Comparison of ENCODE assay signal across 20 mouse cellular contexts in genomic region chrX:99185081-99185596, GRCm38 (mm10). TPM values are rescaled to one million over a fixed set of nuclear protein-coding genes. Genes with fewer than 3 reads are reported as not detected.
A peak's percentile ranks its signal among the peaks of the same experiment; 100 is the strongest.
DNase-seq lines count a peak whose midpoint lies in the region; ATAC-seq and TF ChIP-seq lines count a peak whose summit lies in the region.
"Had no signal": no experiment of that assay in that cellular context is flagged by ENCODE, and none has a peak within 500 bp of the region (broad histone marks: within the 10 kb centered on the region; RNA-seq: fewer than 3 reads in every experiment).

No protein-coding gene starts in this region.

- no peak overlapping the region for H3K4me3 ChIP-seq in hindbrain, embryonic 11.5 days (ENCODE audit: low read depth, low read length)
- no peak overlapping the region for H3K4me3 ChIP-seq in hindbrain, postnatal 0 days (ENCODE audit: low read length)
- no peak overlapping the region for H3K4me3 ChIP-seq in neural tube, embryonic 13.5 days
- no peak overlapping the region for H3K4me3 ChIP-seq in neural tube, embryonic 15.5 days (replicated peaks)
- H3K4me3 ChIP-seq in forebrain, postnatal 0 days (ENCODE audit: low read depth, low read length): no peak overlapping the region
- H3K4me3 ChIP-seq in intestine, embryonic 16.5 days (ENCODE audit: low read length): no peak overlapping the region
- H3K4me3 ChIP-seq: embryonic facial prominence, embryonic 12.5 days; kidney, embryonic 15.5 days; liver, embryonic 13.5 days; myocyte; stomach, embryonic 15.5 days had no signal

- H3K4me1 ChIP-seq in hindbrain, embryonic 11.5 days (replicated peaks; ENCODE audit: control insufficient read depth, insufficient read depth, low read length): 0 out of 2 replicates have a peak, but pooled peaks cover 2% of the 10 kb centered on the region
- H3K4me1 ChIP-seq in hindbrain, postnatal 0 days (ENCODE audit: insufficient read depth, low read length): no peaks in the 10 kb centered on the region
- H3K4me1 ChIP-seq in neural tube, embryonic 13.5 days (replicated peaks): no peaks in the 10 kb centered on the region
- H3K4me1 ChIP-seq in neural tube, embryonic 15.5 days: no peaks in the 10 kb centered on the region
- no peaks in the 10 kb centered on the region for H3K4me1 ChIP-seq in forebrain, postnatal 0 days (ENCODE audit: insufficient read depth)
- H3K4me1 ChIP-seq in intestine, embryonic 16.5 days (ENCODE audit: control insufficient read depth, insufficient read depth, low read length): no peaks in the 10 kb centered on the region
- H3K4me1 ChIP-seq: embryonic facial prominence, embryonic 12.5 days; liver, embryonic 13.5 days; stomach, embryonic 15.5 days had no signal

- no peak overlapping the region for H3K4me2 ChIP-seq in hindbrain, embryonic 11.5 days (replicated peaks; ENCODE audit: low read depth, low read length)
- no peak overlapping the region for H3K4me2 ChIP-seq in hindbrain, postnatal 0 days (ENCODE audit: low read depth, low read length)
- no peak overlapping the region for H3K4me2 ChIP-seq in neural tube, embryonic 13.5 days
- no peak overlapping the region for H3K4me2 ChIP-seq in neural tube, embryonic 15.5 days
- H3K4me2 ChIP-seq in forebrain, postnatal 0 days (ENCODE audit: low read depth): no peak overlapping the region
- no peak overlapping the region for H3K4me2 ChIP-seq in intestine, embryonic 16.5 days (ENCODE audit: low read depth, low read length)
- H3K4me2 ChIP-seq: embryonic facial prominence, embryonic 12.5 days; heart, embryonic 11.5 days; kidney, embryonic 15.5 days; liver, embryonic 13.5 days; stomach, embryonic 15.5 days had no signal

- no peaks in the 10 kb centered on the region for H3K36me3 ChIP-seq in hindbrain, embryonic 11.5 days (ENCODE audit: control insufficient read depth, insufficient read depth, low read length)
- no peaks in the 10 kb centered on the region for H3K36me3 ChIP-seq in hindbrain, postnatal 0 days (ENCODE audit: insufficient read depth, low read length)
- H3K36me3 ChIP-seq in neural tube, embryonic 13.5 days: no peaks in the 10 kb centered on the region
- no peaks in the 10 kb centered on the region for H3K36me3 ChIP-seq in neural tube, embryonic 15.5 days
- H3K36me3 ChIP-seq in forebrain, postnatal 0 days (ENCODE audit: insufficient read depth): no peaks in the 10 kb centered on the region
- H3K36me3 ChIP-seq in intestine, embryonic 16.5 days (ENCODE audit: control insufficient read depth, insufficient read depth, low read length): no peaks in the 10 kb centered on the region
- H3K36me3 ChIP-seq: embryonic facial prominence, embryonic 12.5 days; kidney, embryonic 15.5 days; liver, embryonic 13.5 days; stomach, embryonic 15.5 days had no signal

- WGBS in hindbrain, embryonic 11.5 days: 44% methylated on average over 9 of the region's 9 CpGs
- 66% methylated on average over 9 of the region's 9 CpGs for WGBS in hindbrain, postnatal 0 days
- 54% methylated on average over 7 of the region's 9 CpGs for WGBS in neural tube, embryonic 13.5 days
- WGBS in neural tube, embryonic 15.5 days: 35% methylated on average over 9 of the region's 9 CpGs
- 36% methylated on average over 8 of the region's 9 CpGs for WGBS in forebrain, postnatal 0 days
- 67% methylated on average over 8 of the region's 9 CpGs for WGBS in intestine, embryonic 16.5 days

- H3K27ac ChIP-seq in hindbrain, embryonic 11.5 days (ENCODE audit: low read depth, low read length): no peak overlapping the region
- H3K27ac ChIP-seq in hindbrain, postnatal 0 days: no peak overlapping the region
- H3K27ac ChIP-seq in neural tube, embryonic 13.5 days (replicated peaks): no peak overlapping the region
- H3K27ac ChIP-seq in neural tube, embryonic 15.5 days (replicated peaks): no peak overlapping the region
- H3K27ac ChIP-seq in forebrain, postnatal 0 days (ENCODE audit: low read depth, low read length): no peak overlapping the region
- H3K27ac ChIP-seq in intestine, embryonic 16.5 days (ENCODE audit: low read length): no peak overlapping the region
- H3K27ac ChIP-seq: embryonic facial prominence, embryonic 12.5 days; kidney, embryonic 15.5 days; liver, embryonic 13.5 days; macrophage; stomach, embryonic 15.5 days had no signal

- no peak overlapping the region for H3K9ac ChIP-seq in hindbrain, embryonic 11.5 days (ENCODE audit: low read depth, low read length)
- H3K9ac ChIP-seq in hindbrain, postnatal 0 days (replicated peaks; ENCODE audit: low read length): no peak overlapping the region
- no peak overlapping the region for H3K9ac ChIP-seq in neural tube, embryonic 13.5 days
- H3K9ac ChIP-seq in neural tube, embryonic 15.5 days (replicated peaks): no peak overlapping the region
- H3K9ac ChIP-seq in forebrain, postnatal 0 days: no peak overlapping the region
- H3K9ac ChIP-seq in intestine, embryonic 16.5 days (ENCODE audit: low read depth, low read length): no peak overlapping the region
- H3K9ac ChIP-seq: embryonic facial prominence, embryonic 12.5 days; kidney, embryonic 15.5 days; liver, embryonic 13.5 days; stomach, embryonic 15.5 days had no signal

- no peaks in the 10 kb centered on the region for H3K9me3 ChIP-seq in hindbrain, embryonic 11.5 days (ENCODE audit: control insufficient read depth, low read length)
- H3K9me3 ChIP-seq in hindbrain, postnatal 0 days (ENCODE audit: low read length): no peaks in the 10 kb centered on the region
- no peaks in the 10 kb centered on the region for H3K9me3 ChIP-seq in neural tube, embryonic 13.5 days
- H3K9me3 ChIP-seq in neural tube, embryonic 15.5 days (replicated peaks): no peaks in the 10 kb centered on the region
- no peaks in the 10 kb centered on the region for H3K9me3 ChIP-seq in forebrain, postnatal 0 days (ENCODE audit: low read length)
- H3K9me3 ChIP-seq in intestine, embryonic 16.5 days (ENCODE audit: control insufficient read depth, low read length): no peaks in the 10 kb centered on the region
- H3K9me3 ChIP-seq: embryonic facial prominence, embryonic 12.5 days; kidney, embryonic 15.5 days; liver, embryonic 13.5 days; stomach, embryonic 15.5 days had no signal

- peaks cover 14% of the 10 kb centered on the region; the same call in 1 of the 2 replicates for H3K27me3 ChIP-seq in hindbrain, embryonic 11.5 days (ENCODE audit: control insufficient read depth, insufficient read depth, low read length)
- H3K27me3 ChIP-seq in hindbrain, postnatal 0 days (ENCODE audit: insufficient read depth, low read length): no peaks in the 10 kb centered on the region
- H3K27me3 ChIP-seq in neural tube, embryonic 13.5 days: peaks cover 66% of the 10 kb centered on the region
- H3K27me3 ChIP-seq in neural tube, embryonic 15.5 days (replicated peaks): peaks cover 19% of the 10 kb centered on the region; the same call in 1 of the 2 replicates
- no peaks in the 10 kb centered on the region for H3K27me3 ChIP-seq in forebrain, postnatal 0 days (ENCODE audit: insufficient read depth, low read length)
- H3K27me3 ChIP-seq in intestine, embryonic 16.5 days (replicated peaks; ENCODE audit: control insufficient read depth, insufficient read depth, low read length): peaks cover 10% of the 10 kb centered on the region

- DNase-seq in hindbrain, embryonic 11.5 days (ENCODE audit: low spot score): no peak
- DNase-seq in hindbrain, postnatal 0 days (ENCODE audit: low spot score): no peak
- DNase-seq in forebrain, postnatal 0 days: peak; percentile 6
- DNase-seq in urinary bladder, postnatal 25 days (ENCODE audit: low spot score): peak; percentile 11
- no peak for DNase-seq in layer of hippocampus, adult 11-12 months (ENCODE audit: low spot score)
- DNase-seq: adrenal gland, adult 2 months; cerebellum, postnatal 14 days; gastrocnemius, postnatal 25 days; heart, postnatal 4 days; liver, embryonic 13.5 days; thymus, postnatal 14 days had no signal

- ATAC-seq in hindbrain, embryonic 11.5 days (ENCODE audit: low FRiP score): peak; percentile 66
- no peak for ATAC-seq in hindbrain, postnatal 0 days
- peak; percentile 50; the same call in 1 of the 2 replicates for ATAC-seq in neural tube, embryonic 13.5 days (ENCODE audit: low read depth)
- no peak for ATAC-seq in neural tube, embryonic 15.5 days (ENCODE audit: low FRiP score)
- ATAC-seq in forebrain, postnatal 0 days: peak; percentile 73
- ATAC-seq in intestine, embryonic 16.5 days: no peak

- no peak for TF ChIP-seq CTCF in hindbrain, postnatal 0 days (IDR thresholded peaks at IDR 0.05; ENCODE audit: low read depth)
- no peak for TF ChIP-seq CTCF in forebrain, postnatal 0 days (IDR thresholded peaks at IDR 0.05; ENCODE audit: low read depth)

RNA-seq across cellular contexts. Expression of gene Efnb1, which starts 49.2 kb away (rescaled TPM):
- 35.5 and 37.8 TPM in 2 replicates for polyA plus RNA-seq in hindbrain, embryonic 11.5 days (2014; fragmentation: Nextera tagmentation; extraction: Ambion mirVana)
- total RNA-seq in hindbrain, postnatal 0 days (2014; rRNA removed): 29.4 and 30.1 TPM in 2 replicates
- polyA plus RNA-seq in hindbrain, postnatal 0 days (2015; fragmentation: Nextera tagmentation; extraction: Ambion mirVana): 15.1 and 15.3 TPM in 2 replicates
- polyA plus RNA-seq in neural tube, embryonic 13.5 days (2015; fragmentation: Nextera tagmentation; extraction: Ambion mirVana): 39.8 and 41.5 TPM in 2 replicates
- polyA plus RNA-seq in neural tube, embryonic 15.5 days (2015; fragmentation: Nextera tagmentation; extraction: Ambion mirVana): 19.3 and 19.4 TPM in 2 replicates
- 36.5 and 48.9 TPM in 2 replicates for total RNA-seq in forebrain, postnatal 0 days (2014; rRNA removed)
- 26.6 and 29.6 TPM in 2 replicates for polyA plus RNA-seq in forebrain, postnatal 0 days (2015; fragmentation: Nextera tagmentation; extraction: Ambion mirVana)
- 18.3 and 19.4 TPM in 2 replicates for polyA plus RNA-seq in intestine, embryonic 16.5 days (2015; fragmentation: Nextera tagmentation; extraction: Ambion mirVana)

Comparison
In these comparisons a context has a peak if more than half of its experiments do, and no peak if none do; other contexts are left out.
1. ATAC-seq: peak in hindbrain, embryonic 11.5 days (single experiment), neural tube, embryonic 13.5 days (single experiment) and forebrain, postnatal 0 days (single experiment); none in hindbrain, postnatal 0 days (single experiment), neural tube, embryonic 15.5 days (single experiment) and intestine, embryonic 16.5 days (single experiment).
2. DNase-seq: peak in forebrain, postnatal 0 days (single experiment) and urinary bladder, postnatal 25 days (single experiment); none in hindbrain, embryonic 11.5 days (single experiment), hindbrain, postnatal 0 days (single experiment) and layer of hippocampus, adult 11-12 months (single experiment).